Comparison of ENCODE assay signal across 25 mouse cellular contexts in the genomic region with DNA sequence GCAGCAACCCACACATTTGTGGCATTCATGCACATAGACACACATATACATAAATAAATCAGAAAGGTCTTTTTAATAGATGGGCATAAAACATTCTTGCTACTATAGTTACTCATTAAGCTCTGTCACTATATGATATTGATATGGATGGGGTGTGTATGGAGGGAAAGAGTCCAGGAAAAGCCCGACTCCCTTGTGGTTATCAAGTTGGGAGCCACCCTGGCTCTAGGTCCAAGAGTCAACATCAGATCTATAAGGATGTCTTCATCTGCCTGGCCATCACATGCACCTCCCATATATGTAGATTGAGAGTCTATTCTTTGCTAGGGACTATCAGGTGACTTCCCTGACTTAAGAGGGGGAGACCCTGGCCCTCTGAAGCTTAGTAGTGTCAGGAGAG.
"Had no signal": no experiment of that assay in that cellular context is flagged by ENCODE, and none has a peak within 500 bp of the region (broad histone marks: within the 10 kb centered on the region; RNA-seq: fewer than 3 reads in every experiment).

No protein-coding gene starts in this region.

- H3K4me1 ChIP-seq: hindbrain, embryonic 10.5 days; hindbrain, embryonic 12.5 days; limb, embryonic 10.5 days; limb, embryonic 12.5 days had no signal

- H3K4me3 ChIP-seq: heart, adult 2 months; heart, embryonic 13.5 days; heart, embryonic 15.5 days; hindbrain, embryonic 10.5 days; hindbrain, embryonic 12.5 days; hindbrain, embryonic 15.5 days; kidney, embryonic 15.5 days; limb, embryonic 10.5 days; limb, embryonic 12.5 days; liver, embryonic 13.5 days had no signal

- H3K9ac ChIP-seq: forebrain, postnatal 0 days; heart, embryonic 13.5 days; heart, embryonic 15.5 days; hindbrain, embryonic 12.5 days; hindbrain, embryonic 15.5 days; kidney, embryonic 15.5 days; limb, embryonic 12.5 days; liver, embryonic 13.5 days had no signal

- DNase-seq: forebrain, postnatal 0 days; gastrocnemius, postnatal 14 days; gastrocnemius, postnatal 36 days; heart, adult 2 months; heart, postnatal 4 days; kidney, adult 11 months; kidney, adult 8-10 months; kidney, postnatal 14 days; kidney, postnatal 36 days; layer of hippocampus, adult 9-11 months; layer of hippocampus, postnatal 36 days; liver; liver, embryonic 13.5 days had no signal

- H3K36me3 ChIP-seq: heart, embryonic 15.5 days; hindbrain, embryonic 10.5 days; hindbrain, embryonic 12.5 days; kidney, embryonic 15.5 days; limb, embryonic 10.5 days; limb, embryonic 12.5 days; liver, embryonic 13.5 days had no signal

- H3K9me3 ChIP-seq: heart, embryonic 13.5 days; heart, embryonic 15.5 days; hindbrain, embryonic 10.5 days; hindbrain, embryonic 12.5 days; hindbrain, embryonic 15.5 days; kidney, embryonic 15.5 days; limb, embryonic 10.5 days; limb, embryonic 12.5 days; liver, embryonic 13.5 days had no signal

- H3K4me2 ChIP-seq: heart, embryonic 11.5 days; heart, embryonic 13.5 days; heart, embryonic 15.5 days; hindbrain, embryonic 12.5 days; hindbrain, embryonic 15.5 days; kidney, embryonic 15.5 days; limb, embryonic 12.5 days; liver, embryonic 11.5 days; liver, embryonic 13.5 days had no signal

- H3K27ac ChIP-seq: heart, adult 2 months; heart, embryonic 13.5 days; heart, embryonic 15.5 days; hindbrain, embryonic 10.5 days; hindbrain, embryonic 12.5 days; hindbrain, embryonic 15.5 days; hindbrain, postnatal 0 days; kidney, embryonic 15.5 days; kidney, postnatal 0 days; limb, embryonic 10.5 days; limb, embryonic 12.5 days; liver, embryonic 13.5 days had no signal

- ATAC-seq: forebrain, postnatal 0 days; hindbrain, postnatal 0 days had no signal

- H3K27me3 ChIP-seq: heart, embryonic 13.5 days; heart, embryonic 15.5 days; hindbrain, embryonic 12.5 days; hindbrain, embryonic 15.5 days; kidney, embryonic 15.5 days; liver, embryonic 13.5 days had no signal
